Mouse (Mus musculus) gastrocnemius, adult 2 months (tissue): Measurements from ENCODE around the gene Phc1. TPM values are rescaled to one million over a fixed set of nuclear protein-coding genes. Genes with fewer than 3 reads are reported as not detected.
A peak's percentile ranks its signal among the peaks of the same experiment; 100 is the strongest.
"Not testable (repeated sequence)": the region's sequence is repeated elsewhere in the genome, so short reads cannot be mapped to it uniquely, and the experiment has no call there.

Source experiments
- DNase-seq: peaks from one replicate; pipeline ENCODE4 v3.0.0; 2022
- H3K27ac ChIP-seq: fragments of 200-600 bp; 2 replicates; pipeline ENCODE4 v1.8.1; 2022; ENCODE audit warnings: mild to moderate bottlenecking
- H3K4me3 ChIP-seq: fragments of 200-600 bp; 2 replicates; pipeline ENCODE4 v1.8.1; 2022; ENCODE audit warnings: mild to moderate bottlenecking, moderate library complexity
- CTCF ChIP-seq: fragments of 200-600 bp; IDR thresholded peaks from 2 replicates; pipeline ENCODE4 v1.8.1; 2022; ENCODE audit warnings: antibody characterized with exemption, mild to moderate bottlenecking, moderate library complexity
- intact Hi-C: fragments of 180-260 bp; cut with DNase I; formaldehyde crosslinking; loops from one replicate; pipeline ENCODE4 v1.15.1; 2025
- long read RNA-seq, 2 experiments: library from polyadenylated mRNA; stranded (forward); transcript quantifications; one replicate each; pipeline ENCODE4 v2.0.0; 2021
- total RNA-seq, 2 experiments: library from RNA; stranded (reverse); gene quantifications; 2 replicates each; pipeline ENCODE4 v1.2.3; 2021

The Phc1 gene
- 10 to 100 TPM; 24.8 to 32.8 TPM for total RNA-seq
- long read RNA-seq, experiment 1, transcript Phc1-215 (15 exons, 3,893 nt) = major isoform, 7 of 22 reads
- long read RNA-seq, experiment 1, partial matches to known transcripts = 11 of 22 reads
- long read RNA-seq, experiment 1, other reads (novel, unspliced or antisense) = 2 of 22 reads
- long read RNA-seq, experiment 2, transcript Phc1-215 (15 exons, 3,893 nt) = major isoform, 11 of 41 reads
- long read RNA-seq, experiment 2, partial matches to known transcripts = 26 of 41 reads
- long read RNA-seq, experiment 2, other reads (novel, unspliced or antisense) = 3 of 41 reads

- TF ChIP-seq CTCF = no peak
- Histone ChIP-seq H3K4me3 (peak within 1 kb of the TSS; percentile 94), H3K27ac (peak within 1 kb of the TSS; percentile 80)
- intact Hi-C loops = no loop called here
- no peak for DNase-seq
These were observed at the start of gene Phc1 for GRCm38 (mm10) chr6:122340349-122341000. Gene Phc1, minus strand, starts transcription at chr6:122340561.

- DNase-seq, intact Hi-C loops, H3K27ac ChIP-seq, H3K4me3 ChIP-seq: not testable (repeated sequence)
These were observed 49.6 kb upstream of the Phc1 start for GRCm38 (mm10) chr6:122389986-122390385.

- H3K4me3 ChIP-seq, intact Hi-C loops, DNase-seq, H3K27ac ChIP-seq: not testable (repeated sequence)
These were observed 47.0 kb upstream of the Phc1 start for GRCm38 (mm10) chr6:122387177-122388028.

GRCm38 (mm10) chr6:122385724-122386123 is 45.4 kb upstream of the Phc1 start:
- Histone ChIP-seq H3K4me3 (no peak overlapping the region), H3K27ac (no peak overlapping the region)
- intact Hi-C loops = no loop called here
- no peak for TF ChIP-seq CTCF
- DNase-seq = no peak

- intact Hi-C loops = no loop called here
- TF ChIP-seq CTCF = no peak
- no peak for DNase-seq
- H3K4me3 ChIP-seq = no peak overlapping the region
- no peak overlapping the region for H3K27ac ChIP-seq
These were observed 44.5 kb upstream of the Phc1 start for GRCm38 (mm10) chr6:122384886-122385285.

- Histone ChIP-seq H3K27ac (no peak overlapping the region), H3K4me3 (no peak overlapping the region)
- TF ChIP-seq CTCF = no peak
- intact Hi-C loops = no loop called here
- DNase-seq = no peak
These were observed 42.9 kb upstream of the Phc1 start for GRCm38 (mm10) chr6:122383211-122383610.

GRCm38 (mm10) chr6:122382046-122382445 is 41.7 kb upstream of the Phc1 start:
- H3K4me3 ChIP-seq = no peak overlapping the region
- no peak for TF ChIP-seq CTCF
- intact Hi-C loops = no loop called here

GRCm38 (mm10) chr6:122368245-122368644 is 27.9 kb upstream of the Phc1 start:
- no peak for TF ChIP-seq CTCF
- intact Hi-C loops = no loop called here
- Histone ChIP-seq H3K4me3 (no peak overlapping the region), H3K27ac (no peak overlapping the region)
- no peak for DNase-seq

More at GRCm38 (mm10) chr6:122382046-122382445, 41.7 kb upstream of the Phc1 start:
- no peak for DNase-seq
- no peak overlapping the region for H3K27ac ChIP-seq

- intact Hi-C loops = no loop called here
- H3K4me3 ChIP-seq = no peak overlapping the region
- H3K27ac ChIP-seq = no peak overlapping the region
- DNase-seq = no peak
- TF ChIP-seq CTCF = no peak
These were observed 26.6 kb upstream of the Phc1 start for GRCm38 (mm10) chr6:122366976-122367375.

- no peak for TF ChIP-seq CTCF
- H3K4me3 ChIP-seq = no peak overlapping the region
- no peak for DNase-seq
- intact Hi-C loops = no loop called here
- no peak overlapping the region for H3K27ac ChIP-seq
These were observed 25.9 kb upstream of the Phc1 start for GRCm38 (mm10) chr6:122366287-122366686.

- DNase-seq = no peak
- intact Hi-C loops = no loop called here
- Histone ChIP-seq H3K27ac (no peak overlapping the region), H3K4me3 (no peak overlapping the region)
- TF ChIP-seq CTCF = no peak
These were observed 25.3 kb upstream of the Phc1 start for GRCm38 (mm10) chr6:122365706-122366105.

GRCm38 (mm10) chr6:122357089-122357488 is 16.7 kb upstream of the Phc1 start:
- Histone ChIP-seq H3K27ac (no peak overlapping the region), H3K4me3 (no peak overlapping the region)
- no peak for DNase-seq
- intact Hi-C loops = no loop called here
- no peak for TF ChIP-seq CTCF

GRCm38 (mm10) chr6:122355909-122356308 is 15.5 kb upstream of the Phc1 start:
- no peak overlapping the region for H3K27ac ChIP-seq
- no peak overlapping the region for H3K4me3 ChIP-seq
- intact Hi-C loops = no loop called here
- no peak for TF ChIP-seq CTCF
- no peak for DNase-seq

- H3K4me3 ChIP-seq, DNase-seq, intact Hi-C loops, H3K27ac ChIP-seq: not testable (repeated sequence)
These were observed 7.0 kb upstream of the Phc1 start for GRCm38 (mm10) chr6:122347326-122347725.
